Mouse (Mus musculus): ENCODE results near the gene Vdac2. TPM values are rescaled to one million over a fixed set of nuclear protein-coding genes. Genes with fewer than 3 reads are reported as not detected.

Gene Vdac2
- polyA plus RNA-seq, 2 experiments: 80.9 to 126 TPM

DNA sequence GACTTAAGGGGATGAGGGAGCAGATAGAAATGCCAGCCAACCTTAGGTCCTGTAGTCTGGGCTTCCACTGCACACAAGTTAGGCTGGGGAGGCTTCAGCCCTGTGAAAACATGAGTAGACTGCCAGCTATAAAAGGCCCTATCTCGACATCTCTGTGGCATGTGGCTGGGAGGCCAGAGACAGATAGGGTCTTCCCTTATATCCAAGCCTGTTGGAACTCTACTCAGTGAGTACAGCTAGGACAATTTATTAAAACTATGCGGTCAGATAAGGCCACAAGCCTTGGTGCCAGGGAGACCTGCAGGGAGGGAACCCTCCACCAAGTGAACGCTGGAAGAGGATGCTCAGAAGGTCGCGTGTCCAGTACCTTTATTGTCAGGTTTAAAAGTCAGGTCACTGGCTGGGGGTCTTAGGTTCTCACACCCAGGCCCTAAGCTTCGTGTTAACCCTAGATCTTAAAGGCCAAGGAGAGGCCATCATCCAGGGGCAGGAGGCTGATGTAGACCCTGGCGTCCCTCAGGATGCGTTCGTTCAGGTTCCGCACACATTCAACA, 21.9 kb downstream of the Vdac2 start:
- peaks cover 37 to 39% of the 10 kb centered on the region in 2 experiments for H3K4me1 ChIP-seq (replicated peaks; ENCODE audit: control insufficient read depth in 2 of 2, insufficient read depth in 2 of 2, low read length in 1 of 2)
- WGBS (ENCODE audit: insufficient replicate concordance): 10% methylated on average over 10 of the region's 10 CpGs
- peak overlapping the region; percentile 99 for H3K4me2 ChIP-seq (ENCODE audit: low read depth)
- no peaks in the 10 kb centered on the region for H3K9me3 ChIP-seq (ENCODE audit: control insufficient read depth, low read length)
- H3K36me3 ChIP-seq (replicated peaks; ENCODE audit: control insufficient read depth, insufficient read depth, low read depth): peaks cover 42% of the 10 kb centered on the region
- no peak overlapping the region for H3K27ac ChIP-seq
- TF ChIP-seq CTCF (IDR thresholded peaks at IDR 0.05; ENCODE audit: low read depth): no peak
- TF ChIP-seq EP300 (IDR thresholded peaks at IDR 0.05; ENCODE audit: low read depth): no peak
- DNase-seq (ENCODE audit: low read depth in 3 of 3, low spot score in 3 of 3) (no peak), ATAC-seq (ENCODE audit: insufficient read depth) (no peak)
- peak overlapping the region; percentile 76 for H3K9ac ChIP-seq (replicated peaks)
- H3K27me3 ChIP-seq (ENCODE audit: control insufficient read depth, insufficient read depth, low read length): no peaks in the 10 kb centered on the region
- peak overlapping the region; percentile 6 to 61; a peak in 3 of 4 replicates for H3K4me3 ChIP-seq (ENCODE audit: insufficient read depth in 1 of 2, low read depth in 2 of 2, low read length in 2 of 2)

DNA sequence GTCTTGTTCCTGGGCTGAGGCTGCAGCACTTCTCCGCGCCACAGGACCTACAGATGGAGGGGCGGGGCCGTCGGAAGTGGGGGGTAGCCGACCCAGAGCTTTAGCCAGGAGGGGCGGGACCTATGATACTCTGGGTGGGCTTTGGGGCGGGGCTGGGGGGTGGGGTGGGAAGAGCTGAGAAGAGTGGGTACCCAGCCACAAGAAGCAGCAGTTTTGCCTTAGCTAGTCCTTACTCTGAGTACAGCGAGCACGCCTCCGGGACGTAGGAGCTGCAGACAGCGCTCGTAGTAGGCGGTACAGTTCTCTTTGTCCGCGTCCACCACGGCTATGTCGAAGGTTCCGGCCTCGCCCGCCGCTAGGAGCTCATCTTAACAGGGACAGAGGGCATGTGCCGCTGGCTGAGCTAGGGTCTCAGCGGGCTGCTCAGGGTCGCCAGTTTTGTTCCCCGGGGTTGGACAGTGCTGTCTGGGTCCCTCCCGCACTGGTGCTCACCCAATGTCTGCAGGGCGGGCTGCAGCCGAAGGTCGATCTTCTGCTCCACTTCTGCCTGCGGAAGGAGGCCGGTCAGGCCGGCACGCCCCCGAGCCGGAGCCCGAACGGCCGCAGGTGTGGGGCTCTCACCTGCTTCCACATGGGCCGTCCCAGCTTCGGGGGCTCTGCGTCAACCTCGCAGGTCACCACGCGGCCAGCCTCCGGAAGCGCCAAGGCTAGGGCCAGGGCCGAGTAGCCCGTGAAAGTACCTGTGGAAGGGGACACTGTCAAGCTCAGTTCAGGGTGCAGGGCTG, 22.5 kb downstream of the Vdac2 start:
- no peaks in the 10 kb centered on the region for H3K27me3 ChIP-seq (ENCODE audit: control insufficient read depth, insufficient read depth, low read length)
- no peak for ATAC-seq (ENCODE audit: insufficient read depth)
- H3K4me2 ChIP-seq (ENCODE audit: low read depth): peak overlapping the region; percentile 99
- H3K4me1 ChIP-seq (replicated peaks; ENCODE audit: control insufficient read depth in 2 of 2, insufficient read depth in 2 of 2, low read length in 1 of 2): peaks cover 41 to 44% of the 10 kb centered on the region in 2 experiments
- H3K4me3 ChIP-seq (ENCODE audit: insufficient read depth in 1 of 2, low read depth in 2 of 2, low read length in 2 of 2): peak overlapping the region; percentile 61
- peak overlapping the region; percentile 47 for H3K27ac ChIP-seq
- TF ChIP-seq EP300 (IDR thresholded peaks at IDR 0.05; ENCODE audit: low read depth) (no peak), CTCF (IDR thresholded peaks at IDR 0.05; ENCODE audit: low read depth) (no peak)
- peak overlapping the region; percentile 76 for H3K9ac ChIP-seq (replicated peaks)
- H3K9me3 ChIP-seq (ENCODE audit: control insufficient read depth, low read length): no peaks in the 10 kb centered on the region
- H3K36me3 ChIP-seq (replicated peaks; ENCODE audit: control insufficient read depth, insufficient read depth, low read depth): peaks cover 35% of the 10 kb centered on the region
- under 1% methylated on average over 50 of the region's 50 CpGs for WGBS (ENCODE audit: insufficient replicate concordance)
- no peak for DNase-seq (ENCODE audit: low read depth in 3 of 3, low spot score in 3 of 3)

DNA sequence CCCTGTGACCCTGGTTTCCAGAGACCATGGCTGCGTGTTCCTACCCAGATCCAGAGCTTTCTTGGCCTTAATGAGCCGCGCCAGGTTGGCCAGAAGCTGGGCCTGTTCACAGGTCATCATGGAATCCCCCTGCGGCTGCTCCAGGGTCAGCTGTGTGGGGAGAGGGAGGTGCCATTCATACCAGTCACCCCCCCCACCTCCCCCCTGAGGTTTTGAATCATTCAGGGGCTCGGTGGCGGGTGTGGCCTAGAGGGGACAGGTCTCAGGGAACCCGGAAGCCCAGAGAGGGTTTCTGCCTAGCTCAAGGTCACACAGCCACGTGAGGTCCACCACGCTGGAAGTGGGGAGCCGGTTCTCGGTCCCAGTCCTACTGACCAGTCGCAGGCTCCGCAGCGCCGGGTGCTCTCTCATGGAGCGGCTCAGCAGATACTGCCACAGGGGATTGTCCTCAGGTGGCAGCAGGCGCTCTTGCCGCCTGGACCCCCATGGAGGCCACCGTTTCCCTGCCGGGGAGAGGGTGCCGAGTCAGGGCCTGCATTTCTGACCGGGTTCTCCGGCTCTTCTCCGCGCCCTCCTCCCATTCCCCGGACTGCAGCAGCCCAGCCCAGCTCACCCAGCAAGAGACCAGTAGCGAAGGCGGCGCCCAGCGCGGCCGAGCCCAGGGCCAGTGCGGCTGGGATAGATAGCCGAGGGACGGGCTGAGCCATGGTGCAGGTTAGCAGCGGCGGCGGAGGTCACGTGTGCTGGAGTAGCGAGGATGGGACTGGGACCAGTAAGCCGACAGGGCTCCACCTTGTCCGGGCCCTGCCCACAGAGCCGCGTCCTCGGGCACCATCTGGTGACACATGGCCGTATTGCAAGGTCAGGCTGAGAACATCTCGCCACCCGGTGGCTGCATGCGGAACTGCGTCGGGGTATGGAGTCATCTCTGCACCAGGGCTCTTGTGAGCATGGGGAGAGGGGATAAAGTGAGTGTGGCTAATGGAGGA, 23.4 kb downstream of the Vdac2 start, which contains the start of gene Comtd1:
Comtd1 (minus strand) TSS at position 812 of the 989 bp plus-strand sequence.
- 0% methylated on average over 51 of the region's 51 CpGs for WGBS (ENCODE audit: insufficient replicate concordance)
- peaks cover 45 to 48% of the 10 kb centered on the region in 2 experiments for H3K4me1 ChIP-seq (replicated peaks; ENCODE audit: control insufficient read depth in 2 of 2, insufficient read depth in 2 of 2, low read length in 1 of 2)
- peak within 1 kb of the TSS; percentile 99 for H3K4me2 ChIP-seq (ENCODE audit: low read depth)
- peaks cover 27% of the 10 kb centered on the region for H3K36me3 ChIP-seq (replicated peaks; ENCODE audit: control insufficient read depth, insufficient read depth, low read depth)
- no peaks in the 10 kb centered on the region for H3K9me3 ChIP-seq (ENCODE audit: control insufficient read depth, low read length)
- DNase-seq (ENCODE audit: low read depth in 3 of 3, low spot score in 3 of 3): peak; percentile 93 to 94 (median 94)
- peak; percentile 100 for TF ChIP-seq CTCF (IDR thresholded peaks at IDR 0.05; ENCODE audit: low read depth)
- no peak for TF ChIP-seq EP300 (IDR thresholded peaks at IDR 0.05; ENCODE audit: low read depth)
- H3K27me3 ChIP-seq (ENCODE audit: control insufficient read depth, insufficient read depth, low read length): no peaks in the 10 kb centered on the region
- peak within 1 kb of the TSS; percentile 76 for H3K9ac ChIP-seq (replicated peaks)
- ATAC-seq (ENCODE audit: insufficient read depth): peak; percentile 93
- H3K27ac ChIP-seq: peak within 1 kb of the TSS; percentile 82
- peak within 1 kb of the TSS; percentile 61 for H3K4me3 ChIP-seq (ENCODE audit: insufficient read depth in 1 of 2, low read depth in 2 of 2, low read length in 2 of 2)

DNA sequence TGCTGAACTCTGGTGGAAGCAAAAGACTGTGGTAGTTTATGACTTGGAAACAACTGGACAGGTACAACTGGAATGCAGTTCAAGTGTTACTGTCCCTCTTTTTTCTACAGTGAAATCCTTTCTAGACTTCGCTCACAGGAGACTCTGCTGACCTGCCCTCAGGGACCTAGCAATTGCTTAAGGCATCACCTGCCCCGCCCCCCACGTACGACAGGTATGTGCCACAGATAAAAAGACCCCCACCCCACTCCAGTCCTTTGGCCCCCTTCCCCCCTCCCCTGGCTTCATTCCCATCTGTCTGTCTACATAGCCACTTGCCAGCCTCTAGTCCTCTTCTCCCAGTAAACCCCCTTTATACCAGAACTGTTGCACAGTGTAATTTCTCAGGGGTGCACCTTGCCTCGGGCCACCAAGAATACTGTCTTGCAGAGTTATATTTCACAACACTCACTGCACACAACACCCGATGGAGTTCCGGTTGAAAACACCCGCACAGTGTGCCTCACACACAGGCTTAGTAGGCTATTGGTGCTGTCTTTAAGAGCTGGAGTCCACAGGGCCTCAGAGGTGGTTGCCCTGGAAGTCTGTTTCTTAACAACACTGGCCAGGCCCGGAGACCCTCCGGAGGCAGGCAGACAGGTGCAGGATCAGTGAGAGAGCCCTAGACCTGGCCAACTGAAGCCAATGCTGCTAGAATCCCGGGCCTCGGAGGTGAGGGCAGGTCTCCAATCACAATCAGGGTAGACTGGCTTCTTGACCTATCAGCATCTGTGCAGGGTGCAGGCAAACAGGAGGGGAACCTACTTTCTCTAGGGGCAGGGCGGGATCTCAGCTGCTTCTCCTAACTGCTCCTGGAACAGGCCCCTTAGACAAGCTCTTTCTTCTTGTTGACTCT, 24.7 kb downstream of the Vdac2 start:
- WGBS (ENCODE audit: insufficient replicate concordance): 63% methylated on average over 13 of the region's 13 CpGs
- peak overlapping the region; percentile 0 to 15; a peak in 1 of 4 replicates for H3K4me3 ChIP-seq (ENCODE audit: insufficient read depth in 1 of 2, low read depth in 2 of 2, low read length in 2 of 2)
- H3K9me3 ChIP-seq (ENCODE audit: control insufficient read depth, low read length): no peaks in the 10 kb centered on the region
- no peaks in the 10 kb centered on the region for H3K27me3 ChIP-seq (ENCODE audit: control insufficient read depth, insufficient read depth, low read length)
- peak overlapping the region; percentile 31; the same call in 1 of the 2 replicates for H3K9ac ChIP-seq (replicated peaks)
- peak; percentile 24; the same call in 1 of the 2 replicates for ATAC-seq (ENCODE audit: insufficient read depth)
- peak overlapping the region; percentile 59 for H3K4me2 ChIP-seq (ENCODE audit: low read depth)
- TF ChIP-seq EP300 (IDR thresholded peaks at IDR 0.05; ENCODE audit: low read depth) (no peak), CTCF (IDR thresholded peaks at IDR 0.05; ENCODE audit: low read depth) (no peak)
- peak overlapping the region; percentile 82 for H3K27ac ChIP-seq
- no peak for DNase-seq (ENCODE audit: low read depth in 3 of 3, low spot score in 3 of 3)
- peaks cover 45 to 59% of the 10 kb centered on the region in 2 experiments for H3K4me1 ChIP-seq (replicated peaks; ENCODE audit: control insufficient read depth in 2 of 2, insufficient read depth in 2 of 2, low read length in 1 of 2)
- peaks cover 15% of the 10 kb centered on the region for H3K36me3 ChIP-seq (replicated peaks; ENCODE audit: control insufficient read depth, insufficient read depth, low read depth)
